Mouse (Mus musculus): ENCODE data around the gene Wnk1.

GRCm38 (mm10) chr6:120069546-120069945 is 31.1 kb upstream of the Wnk1 start:
- TF ChIP-seq CTCF (IDR thresholded peaks at IDR 0.05; ENCODE audit: low read depth, low read length) (no peak), POLR2A (IDR thresholded peaks at IDR 0.05; ENCODE audit: extremely low read depth, insufficient read depth, low read length) (no peak)
